Mouse (Mus musculus) neural tube, embryonic 13.5 days (tissue): ENCODE results near the gene 2410002F23Rik. TPM values are rescaled to one million over a fixed set of nuclear protein-coding genes. Genes with fewer than 3 reads are reported as not detected.
"Not testable (repeated sequence)": the region's sequence is repeated elsewhere in the genome, so short reads cannot be mapped to it uniquely, and the experiment has no call there.

Experiments
- ATAC-seq: fragments of 200-750 bp; cut with Nextera tagmentation; 2 replicates; pipeline ENCODE4 v1.8.0; 2017; ENCODE audit warnings: low read depth, mild to moderate bottlenecking, moderate TSS enrichment, moderate library complexity
- H3K27ac ChIP-seq: fragments of 300-500 bp; sonication (generic); replicated peaks from 2 replicates; pipeline ENCODE4 v1.5.1; 2015; ENCODE audit warnings: moderate library complexity, mild to moderate bottlenecking, inconsistent platforms
- H3K27me3 ChIP-seq: fragments of 300-500 bp; sonication (generic); 2 replicates; pipeline ENCODE4 v1.6.1; 2015; ENCODE audit warnings: mild to moderate bottlenecking, inconsistent platforms
- H3K36me3 ChIP-seq: fragments of 300-500 bp; sonication (generic); 2 replicates; pipeline ENCODE4 v1.6.1; 2015; ENCODE audit warnings: mild to moderate bottlenecking, inconsistent platforms
- H3K4me1 ChIP-seq: fragments of 300-500 bp; sonication (generic); replicated peaks from 2 replicates; pipeline ENCODE4 v1.6.1; 2015; ENCODE audit warnings: inconsistent platforms
- H3K4me2 ChIP-seq: fragments of 300-500 bp; sonication (generic); 2 replicates; pipeline ENCODE4 v1.6.1; 2015; ENCODE audit warnings: inconsistent platforms, mild to moderate bottlenecking, moderate library complexity
- H3K4me3 ChIP-seq: fragments of 300-500 bp; sonication (generic); 2 replicates; pipeline ENCODE4 v1.5.1; 2015; ENCODE audit warnings: mild to moderate bottlenecking, inconsistent platforms
- H3K9ac ChIP-seq: fragments of 300-500 bp; sonication (generic); 2 replicates; pipeline ENCODE4 v1.6.1; 2015; ENCODE audit warnings: moderate library complexity, mild to moderate bottlenecking, inconsistent platforms
- H3K9me3 ChIP-seq: fragments of 300-500 bp; sonication (generic); 2 replicates; pipeline ENCODE4 v1.6.1; 2016; ENCODE audit warnings: inconsistent platforms
- WGBS: fragments of 180-500 bp; shearing (Covaris S2); methylation state at CpG from one replicate; pipeline ENCODE4 v1.1.7; 2015; 5-methylcytosine and 5-hydroxymethylcytosine counted together
- polyA plus RNA-seq: library from polyadenylated mRNA; unstranded; fragments of >200 nt; fragmentation: Nextera tagmentation; extraction: Ambion mirVana; gene quantifications from 2 replicates; pipeline ENCODE4 v1.2.1, GENCODE M21; 2015

Gene 2410002F23Rik
- polyA plus RNA-seq, result 180 and 187 TPM in 2 replicates

GRCm38 (mm10) chr7:44246055-44246983, at the start of gene 2410002F23Rik, which contains the start of gene 1700028J19Rik:
Gene 2410002F23Rik, plus strand, starts transcription at chr7:44246722.
Gene 1700028J19Rik, minus strand, starts transcription at chr7:44246695.
- H3K27me3 ChIP-seq, result no peaks in the 10 kb centered on the region
- no peaks in the 10 kb centered on the region for H3K9me3 ChIP-seq
- H3K36me3 ChIP-seq, result peaks cover 34% of the 10 kb centered on the region
- H3K9ac ChIP-seq, result peak within 1 kb of the TSS; percentile 87
- peak; percentile 82 for ATAC-seq
- peak within 1 kb of the TSS; percentile 95 for H3K27ac ChIP-seq
- H3K4me1 ChIP-seq, result peaks cover 32% of the 10 kb centered on the region
- WGBS, result under 1% methylated on average over 62 of the region's 62 CpGs
- H3K4me2 ChIP-seq, result peak within 1 kb of the TSS; percentile 89
- H3K4me3 ChIP-seq, result peak within 1 kb of the TSS; percentile 94

GRCm38 (mm10) chr7:44197891-44198290, 48.6 kb upstream of the 2410002F23Rik start, which contains the start of gene Klk1b3:
Gene Klk1b3, plus strand, starts transcription at chr7:44198191.
- ATAC-seq, result no peak
- Histone ChIP-seq H3K4me2 (no peak within 1 kb of the TSS), H3K9ac (no peak within 1 kb of the TSS), H3K9me3 (no peaks in the 10 kb centered on the region), H3K27ac (no peak within 1 kb of the TSS), H3K36me3 (no peaks in the 10 kb centered on the region), H3K4me1 (no peaks in the 10 kb centered on the region), H3K4me3 (no peak within 1 kb of the TSS), H3K27me3 (no peaks in the 10 kb centered on the region)
- WGBS, result 75% methylated on average over 3 of the region's 3 CpGs

DNA sequence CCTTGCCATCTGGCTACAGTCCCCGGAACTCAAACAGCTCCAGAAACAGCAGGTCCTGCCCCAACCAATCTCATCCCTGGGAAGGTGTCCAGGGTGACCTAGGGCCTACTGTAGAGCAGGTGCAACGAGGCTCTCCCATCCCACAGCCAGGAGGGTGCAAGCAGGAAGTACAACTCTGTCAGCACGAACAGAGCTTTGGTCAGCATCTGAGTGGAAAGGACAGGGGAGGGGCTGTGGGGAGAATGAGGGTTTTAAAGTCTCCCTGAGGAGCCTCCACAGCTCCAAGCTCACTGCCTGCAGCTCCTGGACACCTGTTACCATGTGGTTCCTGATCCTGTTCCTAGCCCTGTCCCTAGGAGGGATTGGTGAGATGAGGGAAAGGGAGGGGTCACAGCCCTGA, 39.4 kb upstream of the 2410002F23Rik start, which contains the start of gene Klk1b4:
Gene Klk1b4, plus strand, starts transcription at position 301 of the 400 bp plus-strand sequence.
- not testable (repeated sequence) for H3K4me1 ChIP-seq, H3K27ac ChIP-seq, ATAC-seq, H3K9ac ChIP-seq, H3K27me3 ChIP-seq, H3K9me3 ChIP-seq, H3K4me2 ChIP-seq, H3K4me3 ChIP-seq, H3K36me3 ChIP-seq
- 49% methylated on average over 3 of the region's 3 CpGs for WGBS

DNA sequence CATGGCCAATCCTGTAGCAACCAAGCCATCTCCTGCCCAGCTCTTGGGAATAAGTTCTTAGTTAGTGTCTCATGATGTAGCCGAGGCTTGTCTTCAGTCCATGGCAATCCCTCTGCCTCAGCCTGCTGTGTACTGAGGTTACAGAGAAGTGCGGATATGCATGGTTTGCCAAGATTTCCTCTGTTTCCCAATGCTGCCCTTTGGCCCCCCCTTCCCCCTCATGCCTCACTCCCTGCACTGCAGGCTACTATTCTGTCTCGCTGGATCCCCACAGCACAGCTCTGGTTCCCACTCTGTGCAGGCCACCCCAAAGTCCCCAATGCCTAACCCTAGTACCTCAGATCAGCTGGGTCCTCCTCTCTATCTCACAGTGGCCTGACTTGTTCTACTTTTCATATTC, 38.2 kb upstream of the 2410002F23Rik start:
- Histone ChIP-seq H3K36me3 (no peaks in the 10 kb centered on the region), H3K9me3 (no peaks in the 10 kb centered on the region), H3K4me1 (no peaks in the 10 kb centered on the region), H3K4me3 (no peak overlapping the region), H3K9ac (no peak overlapping the region), H3K27ac (no peak overlapping the region), H3K4me2 (no peak overlapping the region), H3K27me3 (no peaks in the 10 kb centered on the region)
- ATAC-seq, result no peak
- 89% methylated on average over 3 of the region's 3 CpGs for WGBS

DNA sequence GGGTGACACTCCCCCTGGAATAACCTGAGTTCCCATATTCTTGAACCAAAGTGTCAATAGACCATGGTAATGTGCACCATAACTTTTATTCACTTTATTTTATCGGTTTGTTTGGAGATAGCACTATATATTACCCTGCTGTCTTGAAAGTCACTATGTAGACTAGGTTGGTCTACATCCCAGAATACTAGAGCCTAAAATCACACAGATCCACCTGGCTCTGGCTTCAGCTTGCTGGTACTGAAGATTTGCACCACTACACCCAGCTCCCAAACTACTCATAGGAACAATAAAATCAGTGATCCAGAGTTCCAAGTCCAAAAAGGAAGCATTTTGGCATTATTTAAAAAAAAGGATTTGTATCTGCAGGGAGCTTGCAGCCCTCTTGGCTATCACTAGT, 30.9 kb upstream of the 2410002F23Rik start, which contains the start of gene Klk1b5:
Gene Klk1b5, plus strand, starts transcription at position 301 of the 400 bp plus-strand sequence.
- Histone ChIP-seq H3K4me2 (no peak within 1 kb of the TSS), H3K4me1 (no peaks in the 10 kb centered on the region), H3K27ac (no peak within 1 kb of the TSS), H3K4me3 (no peak within 1 kb of the TSS), H3K9ac (no peak within 1 kb of the TSS), H3K36me3 (no peaks in the 10 kb centered on the region), H3K27me3 (no peaks in the 10 kb centered on the region), H3K9me3 (no peaks in the 10 kb centered on the region)
- no peak for ATAC-seq
- WGBS, result 73% methylated on average over 1 of the region's 1 CpGs

DNA sequence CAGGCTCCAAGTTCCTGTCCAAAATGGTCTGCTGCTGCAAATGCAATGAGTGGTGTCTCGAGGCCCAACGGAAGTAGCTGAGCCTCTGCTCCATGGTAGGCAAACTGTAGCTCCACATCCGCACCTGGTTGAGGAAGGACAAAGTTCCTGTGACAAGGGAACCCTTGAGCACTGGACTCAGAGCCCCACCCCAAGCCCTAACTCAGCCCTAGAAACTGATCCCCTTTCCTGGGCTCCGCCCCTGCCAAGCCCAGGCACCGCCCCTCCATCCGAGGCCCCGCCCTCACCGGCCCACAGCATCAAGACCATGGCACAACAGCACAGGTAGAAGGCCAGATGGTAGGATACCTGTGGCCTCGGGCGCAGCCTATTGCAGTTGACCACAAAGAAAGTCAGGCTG, 24.9 kb upstream of the 2410002F23Rik start:
- not testable (repeated sequence) for ATAC-seq, H3K27me3 ChIP-seq, H3K4me1 ChIP-seq, H3K9ac ChIP-seq, H3K4me3 ChIP-seq, H3K36me3 ChIP-seq, H3K4me2 ChIP-seq, H3K9me3 ChIP-seq, H3K27ac ChIP-seq
- WGBS, result 77% methylated on average over 10 of the region's 10 CpGs

GRCm38 (mm10) chr7:44222335-44222734, 24.2 kb upstream of the 2410002F23Rik start:
- H3K4me2 ChIP-seq, H3K9ac ChIP-seq, H3K4me1 ChIP-seq, H3K4me3 ChIP-seq, H3K36me3 ChIP-seq, H3K27ac ChIP-seq, H3K27me3 ChIP-seq, H3K9me3 ChIP-seq, ATAC-seq: not testable (repeated sequence)
- 79% methylated on average over 6 of the region's 6 CpGs for WGBS

DNA sequence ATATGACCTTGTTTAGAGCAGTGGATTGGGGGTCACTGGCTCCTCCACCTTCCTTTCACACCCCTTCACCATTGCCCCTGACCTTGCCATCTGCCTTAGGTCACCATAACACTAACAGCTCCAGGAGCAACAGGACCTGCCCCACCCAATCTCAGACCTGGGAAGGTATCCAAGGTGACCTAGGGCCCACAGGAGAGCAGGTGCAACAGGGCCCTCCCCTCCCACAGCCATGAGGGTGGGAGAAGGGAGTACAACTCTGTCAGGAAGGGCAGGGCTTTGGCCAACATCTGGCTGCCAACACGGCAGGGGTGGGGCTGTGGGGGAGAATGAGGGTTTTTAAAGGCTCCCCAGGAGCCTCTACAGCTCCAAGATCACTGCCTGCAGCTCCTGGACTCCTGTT, 21.4 kb upstream of the 2410002F23Rik start, which contains the start of gene Klk1:
Gene Klk1, plus strand, starts transcription at position 285 of the 400 bp plus-strand sequence.
- Histone ChIP-seq H3K9me3 (no peaks in the 10 kb centered on the region), H3K4me1 (no peaks in the 10 kb centered on the region), H3K4me3 (no peak within 1 kb of the TSS), H3K9ac (no peak within 1 kb of the TSS), H3K27ac (no peak within 1 kb of the TSS), H3K27me3 (no peaks in the 10 kb centered on the region), H3K36me3 (no peaks in the 10 kb centered on the region), H3K4me2 (no peak within 1 kb of the TSS)
- ATAC-seq, result no peak
- 73% methylated on average over 1 of the region's 1 CpGs for WGBS

GRCm38 (mm10) chr7:44235909-44236308, 10.6 kb upstream of the 2410002F23Rik start, which contains the start of gene Gm36864:
Gene Gm36864, plus strand, starts transcription at chr7:44236177.
- Histone ChIP-seq H3K27ac (no peak within 1 kb of the TSS), H3K4me1 (no peaks in the 10 kb centered on the region), H3K4me3 (no peak within 1 kb of the TSS), H3K27me3 (no peaks in the 10 kb centered on the region), H3K9ac (no peak within 1 kb of the TSS), H3K4me2 (no peak within 1 kb of the TSS), H3K9me3 (no peaks in the 10 kb centered on the region), H3K36me3 (no peaks in the 10 kb centered on the region)
- WGBS, result 82% methylated on average over 3 of the region's 3 CpGs
- no peak for ATAC-seq

GRCm38 (mm10) chr7:44239913-44240312, 6.6 kb upstream of the 2410002F23Rik start:
- no peak overlapping the region for H3K4me3 ChIP-seq
- WGBS, result 70% methylated on average over 2 of the region's 2 CpGs
- H3K9me3 ChIP-seq, result no peaks in the 10 kb centered on the region
- H3K36me3 ChIP-seq, result no peaks in the 10 kb centered on the region
- no peaks in the 10 kb centered on the region for H3K27me3 ChIP-seq
- no peak overlapping the region for H3K9ac ChIP-seq
- no peaks in the 10 kb centered on the region for H3K4me1 ChIP-seq
- no peak for ATAC-seq
- no peak overlapping the region for H3K27ac ChIP-seq
- H3K4me2 ChIP-seq, result no peak overlapping the region

- Histone ChIP-seq H3K9ac (no peak overlapping the region), H3K4me2 (no peak overlapping the region), H3K9me3 (no peaks in the 10 kb centered on the region), H3K27me3 (no peaks in the 10 kb centered on the region), H3K4me3 (no peak overlapping the region), H3K4me1 (peaks cover 8% of the 10 kb centered on the region), H3K27ac (no peak overlapping the region), H3K36me3 (no peaks in the 10 kb centered on the region)
- no peak for ATAC-seq
- 73% methylated on average over 1 of the region's 1 CpGs for WGBS
Observed at GRCm38 (mm10) chr7:44240712-44241111, 5.8 kb upstream of the 2410002F23Rik start.

DNA sequence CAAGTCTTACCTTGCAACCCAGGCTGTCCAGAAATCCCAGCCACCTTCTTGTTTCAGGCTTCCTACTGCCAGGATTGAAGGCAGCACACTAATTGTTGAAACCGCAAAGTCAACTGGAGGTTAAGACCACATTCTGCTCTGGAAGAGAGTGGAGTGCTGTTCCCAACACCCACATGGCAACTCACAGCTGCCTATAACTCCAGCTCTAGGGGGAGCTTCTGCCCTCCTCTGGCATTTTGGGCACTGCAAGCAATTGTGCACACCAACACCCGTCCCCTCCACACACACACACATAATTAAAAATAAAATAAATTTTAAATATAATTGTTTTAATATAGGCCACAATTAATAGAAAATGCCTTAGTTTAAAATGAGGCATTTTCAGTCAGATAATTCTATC, 5.4 kb upstream of the 2410002F23Rik start:
- peaks cover 9% of the 10 kb centered on the region for H3K4me1 ChIP-seq
- 63% methylated on average over 2 of the region's 2 CpGs for WGBS
- no peaks in the 10 kb centered on the region for H3K9me3 ChIP-seq
- H3K4me3 ChIP-seq, result no peak overlapping the region
- no peak overlapping the region for H3K27ac ChIP-seq
- H3K9ac ChIP-seq, result no peak overlapping the region
- no peaks in the 10 kb centered on the region for H3K36me3 ChIP-seq
- no peaks in the 10 kb centered on the region for H3K27me3 ChIP-seq
- H3K4me2 ChIP-seq, result no peak overlapping the region
- no peak for ATAC-seq
